Mouse (Mus musculus) heart, adult 2 months (tissue): Measurements from ENCODE around the gene Cacybp.

Source experiments
- CTCF ChIP-seq: fragments of 200-600 bp; IDR thresholded peaks from 2 replicates; pipeline ENCODE4 v1.8.1; 2022; ENCODE audit warnings: antibody characterized with exemption, mild to moderate bottlenecking, moderate library complexity
- EP300 ChIP-seq: fragments of 200-500 bp; IDR thresholded peaks from 2 replicates; pipeline ENCODE4 v1.6.1; 2011; ENCODE audit warnings: low read depth, low read length, control low read depth; ENCODE audit not compliant: insufficient read depth
- POLR2A ChIP-seq: fragments of 200-500 bp; IDR thresholded peaks from 2 replicates; pipeline ENCODE4 v1.6.1; 2011; ENCODE audit warnings: mild to moderate bottlenecking, low read depth, low read length, control low read depth; ENCODE audit not compliant: insufficient read depth

DNA sequence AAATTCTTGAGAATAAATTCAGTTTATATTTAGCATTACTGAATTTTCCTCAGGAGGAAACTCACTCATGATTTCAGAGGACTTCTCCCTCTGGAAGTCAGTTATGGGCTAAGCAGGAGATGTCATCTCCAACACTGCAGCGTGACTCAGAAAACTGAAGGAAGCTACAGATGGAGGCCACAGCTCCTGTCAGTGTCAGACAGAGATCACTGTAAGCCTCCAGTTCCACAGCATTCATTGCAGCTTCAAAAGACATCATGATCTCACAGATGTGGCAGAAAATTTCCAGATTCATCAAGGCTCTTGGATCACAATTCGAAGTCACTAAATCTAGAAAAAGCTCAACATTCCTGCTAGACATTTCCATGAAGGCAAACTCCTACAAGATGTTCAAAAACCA, 25.3 kb upstream of the Cacybp start:
- no peak for TF ChIP-seq CTCF
- no peak for TF ChIP-seq POLR2A
- no peak for TF ChIP-seq EP300
